ENCODE assay signal across 14 mouse cellular contexts in genomic region chr6:134473143-134473561, GRCm38 (mm10).
A peak's percentile ranks its signal among the peaks of the same experiment; 100 is the strongest.
DNase-seq lines count a peak whose midpoint lies in the region; ATAC-seq and TF ChIP-seq lines count a peak whose summit lies in the region.
"Had no signal": no experiment of that assay in that cellular context is flagged by ENCODE, and none has a peak within 500 bp of the region (broad histone marks: within the 10 kb centered on the region; RNA-seq: fewer than 3 reads in every experiment).

No protein-coding gene starts in this region.

- TF ChIP-seq CTCF in lung, postnatal 0 days (IDR thresholded peaks at IDR 0.05): no peak

- H3K27me3 ChIP-seq in lung, postnatal 0 days (replicated peaks; ENCODE audit: insufficient read depth, low read length): no peaks in the 10 kb centered on the region
- H3K27me3 ChIP-seq: heart, embryonic 15.5 days; liver, embryonic 12.5 days had no signal

- H3K4me2 ChIP-seq in lung, postnatal 0 days (replicated peaks; ENCODE audit: low read depth, low read length): no peak overlapping the region
- H3K4me2 ChIP-seq: heart, embryonic 15.5 days; liver, embryonic 12.5 days had no signal

- H3K9me3 ChIP-seq in lung, postnatal 0 days (ENCODE audit: low read length): no peaks in the 10 kb centered on the region
- H3K9me3 ChIP-seq: heart, embryonic 15.5 days; liver, embryonic 12.5 days had no signal

- no peaks in the 10 kb centered on the region; the same call in 1 of the 2 replicates for H3K4me1 ChIP-seq in lung, postnatal 0 days (ENCODE audit: insufficient read depth, low read depth, low read length)

- peak; percentile 23 for DNase-seq in gastrocnemius, postnatal 25 days
- DNase-seq in gastrocnemius, postnatal 4 days (ENCODE audit: low spot score in 2 of 2): no peak
- peak; percentile 27 for DNase-seq in lung, postnatal 10 days
- DNase-seq in lung, postnatal 0 days (ENCODE audit: low spot score): no peak
- peak; percentile 85 to 88 for DNase-seq in adrenal gland, postnatal 36 days
- DNase-seq in left cerebral cortex, postnatal 36 days (ENCODE audit: low spot score in 2 of 2): no peak
- DNase-seq: layer of hippocampus, adult 9-11 months; retina, postnatal 1 day; thymus, postnatal 25 days had no signal

- no peak overlapping the region for H3K4me3 ChIP-seq in lung, postnatal 0 days (ENCODE audit: low read depth, low read length)
- H3K4me3 ChIP-seq: heart, embryonic 15.5 days; liver, embryonic 12.5 days had no signal

- no peak overlapping the region for H3K9ac ChIP-seq in lung, postnatal 0 days (replicated peaks; ENCODE audit: low read depth)
- H3K9ac ChIP-seq: heart, embryonic 15.5 days; liver, embryonic 12.5 days had no signal

- ATAC-seq in lung, postnatal 0 days: no peak
- peak; percentile 31; the same call in 1 of the 2 replicates for ATAC-seq in megakaryocyte-erythroid progenitor cell, adult 5-6 weeks (replicated peaks; ENCODE audit: low FRiP score, low TSS enrichment, poor library complexity, severe bottlenecking)
- no peak for ATAC-seq in granulocyte monocyte progenitor cell, adult 5-6 weeks (replicated peaks; ENCODE audit: poor library complexity, severe bottlenecking)
- ATAC-seq: CD4-positive, CD25-positive, alpha-beta regulatory T cell, adult 4 months; liver, embryonic 12.5 days had no signal

- H3K36me3 ChIP-seq in lung, postnatal 0 days (ENCODE audit: insufficient read depth, low read length): no peaks in the 10 kb centered on the region

- no peak overlapping the region for H3K27ac ChIP-seq in lung, postnatal 0 days (ENCODE audit: low read length)
- H3K27ac ChIP-seq: heart, embryonic 15.5 days; liver, embryonic 12.5 days had no signal

- no peak for TF ChIP-seq EP300 in lung, postnatal 0 days (IDR thresholded peaks at IDR 0.05)

- 83% methylated on average over 7 of the region's 7 CpGs for WGBS in lung, postnatal 0 days

- intact Hi-C loops in left cerebral cortex, postnatal 36 days (cut with DNase I): no loop called here

Comparison
In these comparisons a context has a peak if more than half of its experiments do, and no peak if none do; other contexts are left out.
1. DNase-seq: peak in gastrocnemius, postnatal 25 days (single experiment), lung, postnatal 10 days (single experiment) and adrenal gland, postnatal 36 days (2 of 2); none in gastrocnemius, postnatal 4 days (0 of 2), lung, postnatal 0 days (single experiment) and left cerebral cortex, postnatal 36 days (0 of 2).